Mouse (Mus musculus) urinary bladder, postnatal 14 days (tissue): ENCODE data around the gene Mindy3.
A peak's percentile ranks its signal among the peaks of the same experiment; 100 is the strongest.
"Not testable (repeated sequence)": the region's sequence is repeated elsewhere in the genome, so short reads cannot be mapped to it uniquely, and the experiment has no call there.

Experiments used
- DNase-seq: peaks from one replicate; pipeline ENCODE4 v3.0.0; 2021; ENCODE audit warnings: low spot score

The Mindy3 gene

GRCm38 (mm10) chr2:12419262-12419655 is at the start of gene Mindy3:
TSS of gene Mindy3 (minus strand) at chr2:12419470.
- DNase-seq: peak; percentile 91

- DNase-seq: no peak
Measured at GRCm38 (mm10) chr2:12459732-12460131, 40.5 kb upstream of the Mindy3 start.

DNA sequence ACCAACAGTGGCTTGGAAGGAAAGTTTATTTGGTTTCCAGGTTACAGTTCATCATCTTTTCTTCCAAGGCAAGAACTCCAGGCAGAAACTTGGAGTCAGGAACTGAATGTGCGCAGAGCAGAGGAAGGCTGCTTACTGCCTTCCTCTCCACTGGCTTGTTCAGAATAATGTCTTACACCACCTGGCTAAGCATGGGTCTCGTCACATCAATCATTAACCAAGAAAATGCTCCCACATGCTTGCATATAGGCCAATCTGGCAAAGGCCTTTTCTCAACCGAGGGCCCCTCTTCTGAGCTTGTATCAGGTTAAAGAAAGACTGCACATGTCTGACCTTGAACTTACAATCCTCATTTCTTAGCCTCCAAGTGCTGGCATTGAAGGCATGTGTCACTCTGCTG is 30.8 kb upstream of the Mindy3 start:
- DNase-seq: no peak

DNA sequence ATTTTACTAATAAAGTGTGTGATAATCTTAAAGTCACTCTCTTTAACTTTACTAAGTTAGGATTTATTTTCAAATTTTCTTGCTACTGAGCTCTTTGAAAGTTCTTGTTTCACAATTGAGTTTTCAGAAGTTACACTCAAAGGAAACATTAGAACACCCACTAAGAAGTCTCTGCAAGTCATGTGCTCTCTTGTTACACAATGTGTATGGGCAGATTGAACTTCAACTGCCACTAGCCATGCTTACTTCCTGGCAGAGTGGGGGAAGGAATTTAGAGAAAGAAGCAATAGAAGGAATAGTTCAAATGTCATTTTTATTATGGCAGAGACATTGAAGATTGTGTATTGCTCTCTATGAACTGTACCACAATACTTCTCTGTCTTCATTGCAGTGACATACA is 20.9 kb upstream of the Mindy3 start:
- DNase-seq: no peak

DNA sequence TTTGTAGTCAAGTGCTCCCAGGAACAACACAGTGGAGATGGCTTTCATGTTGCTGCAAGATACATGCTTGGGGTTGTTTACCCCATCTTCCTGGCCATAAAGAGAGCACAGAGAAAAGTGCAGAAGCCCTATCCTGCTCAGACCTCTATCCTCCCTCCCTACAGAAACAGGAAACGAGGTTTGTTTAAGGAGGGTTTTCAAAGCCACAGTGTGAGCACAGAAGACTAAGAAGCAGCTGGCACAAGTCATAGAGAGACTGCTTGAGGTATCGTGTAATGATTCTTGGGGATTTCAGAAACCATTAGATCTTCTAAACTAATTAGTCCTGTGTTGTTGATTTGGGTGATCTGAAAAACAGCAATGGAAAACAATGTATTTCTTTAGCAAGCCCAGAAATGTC is 20.3 kb upstream of the Mindy3 start:
- no peak for DNase-seq

DNA sequence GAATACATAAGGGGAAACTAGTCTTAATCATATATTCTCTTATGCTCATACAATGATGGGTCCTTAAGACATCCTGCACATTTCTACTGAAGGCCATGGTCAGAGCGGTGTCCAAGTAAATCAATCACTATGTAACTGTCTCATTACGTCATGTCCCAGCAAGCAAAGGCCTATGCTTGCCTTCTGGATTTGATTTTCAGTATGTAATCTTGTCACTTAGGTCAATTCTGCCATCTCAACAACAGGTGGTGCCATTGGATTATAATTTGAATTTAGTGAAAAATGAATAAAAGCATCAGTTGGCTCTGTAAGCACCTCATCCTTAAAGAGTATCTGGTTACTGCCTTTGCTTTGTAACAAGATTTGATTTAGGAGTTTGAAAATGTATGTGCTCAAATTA is 18.9 kb upstream of the Mindy3 start:
- no peak for DNase-seq

- DNase-seq: peak; percentile 23
Measured at GRCm38 (mm10) chr2:12432055-12432454, 12.8 kb upstream of the Mindy3 start.

- DNase-seq: no peak
Measured at GRCm38 (mm10) chr2:12424374-12424773, 5.1 kb upstream of the Mindy3 start.

DNA sequence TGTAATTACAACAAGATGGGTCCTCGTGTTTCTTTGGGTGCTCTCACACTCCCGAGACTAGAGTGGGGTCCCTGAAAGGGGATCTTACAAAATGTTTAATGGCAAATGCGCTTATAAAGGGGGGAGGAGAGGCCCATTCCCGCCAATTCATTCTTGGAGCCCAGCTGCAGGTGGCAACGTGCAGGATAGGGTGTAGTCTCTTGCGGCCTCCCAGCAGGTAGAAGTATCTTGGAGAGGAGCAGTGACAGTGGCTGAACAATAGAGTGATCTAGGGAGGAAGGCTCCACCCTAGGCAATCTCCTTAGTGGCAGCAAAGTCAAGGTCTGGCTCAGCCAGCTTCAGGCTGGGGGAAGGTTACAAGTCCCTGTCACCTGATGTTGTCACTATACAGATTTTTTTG is 4.2 kb upstream of the Mindy3 start:
- not testable (repeated sequence) for DNase-seq

DNA sequence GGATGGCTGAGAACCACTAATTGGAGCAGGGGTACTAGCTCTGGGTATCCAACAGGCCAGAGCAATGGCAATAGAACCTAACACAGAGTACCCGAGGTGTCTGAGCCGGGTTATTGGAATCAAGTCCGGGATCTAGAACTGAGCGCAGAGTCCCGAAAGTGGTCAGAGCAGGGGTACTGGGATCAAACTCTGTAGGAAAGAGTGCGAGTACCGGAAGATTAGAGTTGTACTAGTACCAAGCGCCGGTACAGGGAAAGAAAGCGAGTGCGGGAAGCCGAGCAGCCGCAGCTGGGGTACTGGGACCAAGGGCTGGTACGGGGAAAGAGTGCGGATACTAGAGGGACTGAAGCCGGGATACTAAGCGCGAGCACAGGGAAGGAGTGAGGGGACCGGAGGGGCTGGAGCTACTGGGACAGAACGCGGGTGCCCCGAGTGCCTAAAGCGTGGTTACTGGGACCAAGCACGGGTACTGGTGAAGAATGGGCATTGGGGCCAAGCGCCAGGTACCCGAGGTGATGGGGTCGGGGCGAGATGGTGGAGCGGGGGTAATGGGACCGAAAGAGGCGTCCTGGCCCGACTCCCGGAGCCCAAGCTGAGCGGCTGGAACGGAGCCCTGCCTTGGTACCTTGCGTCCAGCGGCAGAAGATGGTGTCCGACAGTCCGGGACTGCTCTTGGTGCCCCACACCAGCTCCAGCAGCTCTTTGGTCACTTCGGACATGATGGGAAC is 572 bp downstream of the Mindy3 start:
- no peak for DNase-seq

DNA sequence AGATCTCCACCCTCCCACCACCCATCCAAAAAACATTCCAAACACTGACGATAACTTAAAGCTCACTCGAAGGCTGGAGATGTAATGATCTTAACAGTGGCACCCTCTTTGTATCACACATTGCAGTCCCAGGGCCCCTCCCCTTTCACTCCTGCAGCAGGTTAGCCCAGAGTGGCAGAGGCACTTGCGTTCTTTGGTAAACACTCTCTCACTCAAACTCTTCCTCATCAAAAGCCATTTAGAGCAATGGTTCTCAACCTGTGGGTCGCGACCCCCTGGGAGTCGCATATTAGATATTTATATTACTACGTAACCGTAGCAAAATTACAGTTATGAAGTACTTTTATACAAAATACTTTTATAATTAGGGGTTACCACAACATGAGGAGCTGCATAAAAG is 1.1 kb downstream of the Mindy3 start:
- DNase-seq: no peak

DNA sequence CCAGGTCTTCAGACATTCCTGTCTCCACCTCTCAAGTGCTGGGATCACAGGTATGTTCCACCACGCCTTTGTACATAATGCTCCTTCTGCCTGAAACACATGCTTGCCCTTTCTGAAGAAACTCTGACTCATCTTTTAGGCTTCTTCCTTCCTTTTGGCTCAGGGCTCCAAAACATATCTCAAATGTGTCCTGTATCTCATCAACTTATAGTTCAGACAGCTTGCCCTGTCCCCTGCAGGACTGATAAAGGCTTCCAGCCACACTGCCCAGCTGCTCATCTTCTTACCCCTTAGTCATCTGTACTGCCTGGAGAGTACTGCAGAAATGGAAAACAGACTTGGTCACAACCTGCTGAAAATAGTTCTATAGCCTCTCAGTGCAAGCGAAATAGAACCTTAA is 7.0 kb downstream of the Mindy3 start:
- DNase-seq: no peak

DNA sequence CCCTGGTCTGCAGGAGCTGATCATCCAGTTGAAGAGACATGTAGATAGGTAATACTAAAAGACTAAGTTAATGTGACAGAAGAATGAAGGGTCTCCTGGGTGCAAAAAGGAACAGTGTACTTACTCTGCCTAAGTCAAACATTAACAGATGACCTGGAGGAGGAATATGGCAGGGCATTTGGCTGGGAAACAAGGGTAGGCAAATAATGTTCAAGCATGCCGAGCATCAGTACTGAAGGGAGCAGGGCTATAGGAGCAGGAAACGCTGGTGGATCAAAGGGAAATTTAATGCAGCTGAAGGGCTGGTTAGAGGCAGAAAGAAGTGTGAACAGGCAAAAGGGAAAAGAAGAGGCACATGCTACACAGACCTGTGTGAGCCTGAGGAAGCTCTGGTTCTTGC is 8.1 kb downstream of the Mindy3 start:
- DNase-seq: no peak

- DNase-seq: no peak
Measured at GRCm38 (mm10) chr2:12406737-12407136, 12.5 kb downstream of the Mindy3 start.

- no peak for DNase-seq
Measured at GRCm38 (mm10) chr2:12402469-12402868, 16.8 kb downstream of the Mindy3 start.

- no peak for DNase-seq
Measured at GRCm38 (mm10) chr2:12401137-12401536, 18.1 kb downstream of the Mindy3 start.

DNA sequence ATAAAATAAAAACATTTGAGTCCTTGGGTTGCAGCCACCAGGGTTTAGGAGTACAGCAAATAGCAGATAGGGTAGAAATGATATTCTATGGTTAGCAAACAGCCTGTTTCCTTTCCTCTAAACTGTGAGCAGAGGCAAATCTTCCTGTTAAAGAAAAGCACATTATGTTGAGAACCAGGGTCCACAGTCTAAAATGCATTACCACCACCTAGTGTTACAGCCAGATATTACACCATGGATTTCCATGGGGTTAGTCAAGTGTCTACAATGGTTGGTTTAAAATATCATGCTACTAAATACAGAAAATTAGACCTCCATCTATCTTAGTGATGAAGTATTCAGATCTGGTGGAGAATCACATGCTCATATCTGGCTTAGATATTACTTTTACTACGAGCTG is 30.2 kb downstream of the Mindy3 start:
- DNase-seq: peak; percentile 12

- DNase-seq: no peak
Measured at GRCm38 (mm10) chr2:12388569-12388968, 30.7 kb downstream of the Mindy3 start.

GRCm38 (mm10) chr2:12384389-12384788 is 34.9 kb downstream of the Mindy3 start:
- DNase-seq: no peak

DNA sequence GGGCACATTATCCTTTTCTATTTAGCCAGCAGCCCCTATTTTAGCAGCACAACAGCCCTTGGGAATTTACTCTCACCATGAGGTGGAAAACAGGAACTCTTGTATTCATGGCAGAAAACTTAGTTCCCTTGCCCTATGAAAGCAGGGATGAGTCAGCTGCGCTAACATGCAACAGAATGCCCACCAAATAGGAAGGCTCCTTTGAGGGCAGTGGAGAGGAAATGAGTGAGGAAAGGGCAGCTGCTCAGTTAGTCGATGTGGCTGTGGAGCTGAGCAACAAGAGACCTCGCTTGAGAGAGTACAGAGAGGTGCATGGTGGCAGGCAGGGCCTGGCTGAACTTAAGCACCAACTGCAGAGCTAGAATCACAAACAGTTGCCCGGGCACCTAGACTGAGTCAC is 36.6 kb downstream of the Mindy3 start:
- DNase-seq: no peak

- no peak for DNase-seq
Measured at GRCm38 (mm10) chr2:12380233-12380632, 39.0 kb downstream of the Mindy3 start.

DNA sequence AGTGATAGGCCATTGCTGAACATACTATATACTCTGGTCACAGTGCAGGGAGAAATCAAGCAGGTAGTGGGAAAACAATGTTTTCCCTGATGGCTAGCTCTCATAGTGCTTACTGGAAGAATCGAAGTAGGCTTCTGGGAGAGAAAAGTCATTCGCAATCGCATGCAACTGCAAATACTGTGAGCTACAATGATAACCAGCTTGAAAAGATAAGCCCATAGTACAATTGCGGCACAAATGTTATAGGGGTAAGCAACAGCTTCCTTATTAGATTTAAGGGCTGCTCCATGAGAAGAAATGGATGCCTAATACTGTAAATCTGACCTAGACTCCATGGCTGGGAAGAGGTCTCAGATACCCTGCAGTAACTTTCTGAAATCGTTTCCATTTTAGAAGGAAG is 40.7 kb downstream of the Mindy3 start:
- no peak for DNase-seq

DNA sequence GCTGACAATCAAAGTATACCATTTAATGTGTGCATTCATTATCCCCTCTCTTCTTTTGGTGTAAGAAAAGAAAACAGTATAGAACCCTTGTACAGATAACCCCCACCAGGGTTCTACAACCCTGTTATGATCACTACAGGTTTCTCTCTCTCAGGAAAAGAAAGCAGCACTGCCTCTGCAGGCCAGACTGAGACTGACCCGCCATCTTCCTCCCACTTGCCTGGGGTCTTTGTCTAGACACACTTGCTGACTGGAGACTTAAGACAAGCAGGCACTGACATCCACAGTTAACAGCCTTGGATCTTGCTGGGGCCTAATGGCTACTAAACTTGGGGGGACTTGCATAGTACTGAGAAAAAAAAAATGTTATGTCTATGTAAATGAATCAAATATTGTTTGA is 42.2 kb downstream of the Mindy3 start:
- no peak for DNase-seq

GRCm38 (mm10) chr2:12372883-12373282 is 46.4 kb downstream of the Mindy3 start:
- DNase-seq: no peak

- DNase-seq: no peak
Measured at GRCm38 (mm10) chr2:12371401-12371800, 47.9 kb downstream of the Mindy3 start.
